ENCODE assay signal across 8 mouse cellular contexts in the genomic region with DNA sequence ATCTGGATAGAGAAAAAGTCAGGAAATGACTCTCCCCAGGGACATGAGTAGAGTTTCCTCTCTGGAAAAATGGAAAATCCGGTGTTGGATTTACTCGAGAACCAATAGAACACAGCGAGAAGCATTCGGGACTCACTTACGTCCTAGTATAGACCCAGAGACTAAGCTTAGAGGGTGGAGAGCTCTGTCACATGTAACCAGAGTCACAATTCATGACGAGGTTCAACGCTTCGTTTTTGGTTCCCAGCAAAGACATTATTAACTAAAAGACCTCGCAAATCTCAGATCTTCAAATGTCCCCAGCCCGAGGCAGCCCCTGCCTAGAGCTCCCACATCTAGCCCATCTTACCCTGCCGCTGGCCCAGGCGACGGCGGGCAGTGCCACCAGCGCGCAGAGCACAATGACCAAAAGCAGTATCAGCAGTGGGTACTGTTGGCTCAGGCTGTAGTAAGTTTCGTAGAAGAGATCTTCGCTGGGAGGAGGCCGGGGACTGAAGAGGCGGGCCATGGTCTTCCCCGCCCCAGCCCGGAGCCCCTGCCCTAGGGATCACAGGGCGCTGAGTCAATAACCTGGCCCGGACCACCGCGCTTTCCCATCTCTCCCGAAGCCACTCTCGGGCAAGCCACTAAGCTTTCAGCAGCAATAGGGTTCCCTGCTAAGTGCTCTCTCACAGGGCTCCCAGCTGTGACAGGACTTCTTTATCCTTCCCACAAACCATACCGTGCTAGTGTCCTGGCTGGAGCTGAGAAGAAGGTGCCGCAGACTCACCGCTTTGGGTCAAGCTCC. TPM values are rescaled to one million over a fixed set of nuclear protein-coding genes. Genes with fewer than 3 reads are reported as not detected.
DNase-seq lines count a peak whose midpoint lies in the region; ATAC-seq lines count a peak whose summit lies in the region.

No protein-coding gene starts in this region.

- 1% methylated on average over 31 of the region's 31 CpGs for WGBS in neural tube, embryonic 11.5 days
- WGBS in embryonic facial prominence, embryonic 13.5 days = 1% methylated on average over 31 of the region's 31 CpGs
- 2% methylated on average over 31 of the region's 31 CpGs for WGBS in limb, embryonic 12.5 days
- WGBS in midbrain, embryonic 16.5 days = under 1% methylated on average over 31 of the region's 31 CpGs

- no peak for ATAC-seq in neural tube, embryonic 11.5 days (ENCODE audit: insufficient read depth, low FRiP score, low TSS enrichment)
- ATAC-seq in embryonic facial prominence, embryonic 13.5 days (ENCODE audit: insufficient number of reproducible peaks, insufficient read depth, low FRiP score, low TSS enrichment, low read depth) = 0 out of 2 replicates have a peak, but pooled peaks have one; percentile 34
- peak; percentile 34; the same call in 1 of the 2 replicates for ATAC-seq in limb, embryonic 12.5 days (ENCODE audit: insufficient number of reproducible peaks, insufficient read depth, low FRiP score, low TSS enrichment, low read depth)
- no peak for ATAC-seq in midbrain, embryonic 16.5 days
- no peak for ATAC-seq in erythroid progenitor cell, adult 5-6 weeks (replicated peaks; ENCODE audit: low FRiP score, poor library complexity, severe bottlenecking)

- no peaks in the 10 kb centered on the region for H3K36me3 ChIP-seq in neural tube, embryonic 11.5 days (ENCODE audit: control insufficient read depth, insufficient read depth, low read length)
- peaks cover 18% of the 10 kb centered on the region for H3K36me3 ChIP-seq in embryonic facial prominence, embryonic 13.5 days
- H3K36me3 ChIP-seq in limb, embryonic 12.5 days = peaks cover 11% of the 10 kb centered on the region
- no peaks in the 10 kb centered on the region for H3K36me3 ChIP-seq in midbrain, embryonic 16.5 days (ENCODE audit: control insufficient read depth, insufficient read depth, low read length)

- no peaks in the 10 kb centered on the region for H3K9me3 ChIP-seq in neural tube, embryonic 11.5 days (ENCODE audit: control insufficient read depth, low read length)
- no peaks in the 10 kb centered on the region for H3K9me3 ChIP-seq in embryonic facial prominence, embryonic 13.5 days
- H3K9me3 ChIP-seq in limb, embryonic 12.5 days = no peaks in the 10 kb centered on the region
- no peaks in the 10 kb centered on the region for H3K9me3 ChIP-seq in midbrain, embryonic 16.5 days (replicated peaks; ENCODE audit: control insufficient read depth, low read length, poor library complexity, severe bottlenecking)

- peak overlapping the region; percentile 37 for H3K9ac ChIP-seq in neural tube, embryonic 11.5 days (ENCODE audit: low read length)
- peak overlapping the region; percentile 75 for H3K9ac ChIP-seq in embryonic facial prominence, embryonic 13.5 days
- peak overlapping the region; percentile 65 for H3K9ac ChIP-seq in limb, embryonic 12.5 days (replicated peaks)
- H3K9ac ChIP-seq in midbrain, embryonic 16.5 days (ENCODE audit: low read depth, low read length) = no peak overlapping the region

- H3K27me3 ChIP-seq in neural tube, embryonic 11.5 days (ENCODE audit: control insufficient read depth, insufficient read depth, low read length) = peaks cover 59% of the 10 kb centered on the region
- peaks cover 56% of the 10 kb centered on the region for H3K27me3 ChIP-seq in embryonic facial prominence, embryonic 13.5 days
- peaks cover 62% of the 10 kb centered on the region for H3K27me3 ChIP-seq in limb, embryonic 12.5 days
- peaks cover 61% of the 10 kb centered on the region for H3K27me3 ChIP-seq in midbrain, embryonic 16.5 days (ENCODE audit: control insufficient read depth, insufficient read depth, low read depth, low read length)

- H3K4me3 ChIP-seq in neural tube, embryonic 11.5 days (ENCODE audit: low read depth, low read length) = peak overlapping the region; percentile 34
- H3K4me3 ChIP-seq in embryonic facial prominence, embryonic 13.5 days = peak overlapping the region; percentile 55
- H3K4me3 ChIP-seq in limb, embryonic 12.5 days (replicated peaks) = peak overlapping the region; percentile 54
- H3K4me3 ChIP-seq in midbrain, embryonic 16.5 days (ENCODE audit: low read depth, low read length) = peak overlapping the region; percentile 14

- DNase-seq in neural tube, embryonic 11.5 days (ENCODE audit: low spot score) = peak; percentile 35
- DNase-seq in neural tube, embryonic 10.5 days (ENCODE audit: extremely low spot score, low spot score) = no peak
- DNase-seq in heart, postnatal 10 days = peak; percentile 70 to 76
- no peak for DNase-seq in cerebellum, adult 11-12 months

- intact Hi-C loops in heart, postnatal 10 days (cut with DNase I) = loop anchor here (2.0 to 10.0 kb wide), 2 partner anchors 39 to 791 kb away; partner anchors contain the start of genes Cenpj, Nfatc4 and Parp4

- no peak overlapping the region for H3K27ac ChIP-seq in neural tube, embryonic 11.5 days (ENCODE audit: low read depth, low read length)
- peak overlapping the region; percentile 89 for H3K27ac ChIP-seq in embryonic facial prominence, embryonic 13.5 days
- H3K27ac ChIP-seq in limb, embryonic 12.5 days = peak overlapping the region; percentile 79
- no peak overlapping the region for H3K27ac ChIP-seq in midbrain, embryonic 16.5 days (ENCODE audit: low read length)

- H3K4me1 ChIP-seq in neural tube, embryonic 11.5 days (ENCODE audit: control insufficient read depth, insufficient read depth, low read length) = peaks cover 5% of the 10 kb centered on the region; the same call in 1 of the 2 replicates
- peaks cover 40% of the 10 kb centered on the region for H3K4me1 ChIP-seq in embryonic facial prominence, embryonic 13.5 days
- H3K4me1 ChIP-seq in limb, embryonic 12.5 days (replicated peaks) = peaks cover 31% of the 10 kb centered on the region
- H3K4me1 ChIP-seq in midbrain, embryonic 16.5 days (ENCODE audit: control insufficient read depth, insufficient read depth, low read length) = peaks cover 5% of the 10 kb centered on the region; the same call in 1 of the 2 replicates

- peak overlapping the region; percentile 39 for H3K4me2 ChIP-seq in neural tube, embryonic 11.5 days (ENCODE audit: low read depth)
- peak overlapping the region; percentile 87 for H3K4me2 ChIP-seq in embryonic facial prominence, embryonic 13.5 days
- H3K4me2 ChIP-seq in limb, embryonic 12.5 days = peak overlapping the region; percentile 78
- peak overlapping the region; percentile 25 for H3K4me2 ChIP-seq in midbrain, embryonic 16.5 days (ENCODE audit: low read length)

RNA-seq across cellular contexts. Expression of gene Adcy4, which starts 0.5 kb away (rescaled TPM):
- 8.9 and 9.0 TPM in 2 replicates for polyA plus RNA-seq in neural tube, embryonic 11.5 days (2014; fragmentation: Nextera tagmentation; extraction: Ambion mirVana)
- polyA plus RNA-seq in embryonic facial prominence, embryonic 13.5 days (2015; fragmentation: Nextera tagmentation; extraction: Ambion mirVana) = 20.2 and 21.6 TPM in 2 replicates
- 10 to 100 TPM; 21.1 to 21.9 TPM for total RNA-seq in heart, postnatal 10 days (2021)
- polyA plus RNA-seq in limb, embryonic 12.5 days (2016; fragmentation: Nextera tagmentation; extraction: Ambion mirVana) = 17.7 and 19.9 TPM in 2 replicates
- 4.0 and 5.0 TPM in 2 replicates for polyA plus RNA-seq in midbrain, embryonic 16.5 days (2015; fragmentation: Nextera tagmentation; extraction: Ambion mirVana)
- total RNA-seq in erythroid progenitor cell, adult 5-6 weeks (2015; ENCODE audit: low replicate concordance) = not detected in 2 replicates
- not detected in 2 replicates for total RNA-seq in erythroid progenitor cell, adult 5-6 weeks (2017; ENCODE audit: low replicate concordance)

RNA-seq across cellular contexts. Expression of gene Ripk3, which starts 5.3 kb away (rescaled TPM):
- polyA plus RNA-seq in neural tube, embryonic 11.5 days (2014; fragmentation: Nextera tagmentation; extraction: Ambion mirVana) = 14.2 and 16.6 TPM in 2 replicates
- 41.1 and 44.4 TPM in 2 replicates for polyA plus RNA-seq in embryonic facial prominence, embryonic 13.5 days (2015; fragmentation: Nextera tagmentation; extraction: Ambion mirVana)
- 1 to 10 TPM; 6.6 to 9.7 TPM for total RNA-seq in heart, postnatal 10 days (2021)
- polyA plus RNA-seq in limb, embryonic 12.5 days (2016; fragmentation: Nextera tagmentation; extraction: Ambion mirVana) = 25.2 and 36.4 TPM in 2 replicates
- 1.6 and 1.7 TPM in 2 replicates for polyA plus RNA-seq in midbrain, embryonic 16.5 days (2015; fragmentation: Nextera tagmentation; extraction: Ambion mirVana)
- 18.4 and 28.1 TPM in 2 replicates for total RNA-seq in erythroid progenitor cell, adult 5-6 weeks (2015; ENCODE audit: low replicate concordance)
- 2.3 and 33.1 TPM in 2 replicates for total RNA-seq in erythroid progenitor cell, adult 5-6 weeks (2017; ENCODE audit: low replicate concordance)

RNA-seq across cellular contexts. Expression of gene Ltb4r1, which starts 17.6 kb away (rescaled TPM):
- 0.18 and 0.27 TPM in 2 replicates for polyA plus RNA-seq in neural tube, embryonic 11.5 days (2014; fragmentation: Nextera tagmentation; extraction: Ambion mirVana)
- 0.58 and 1.1 TPM in 2 replicates for polyA plus RNA-seq in embryonic facial prominence, embryonic 13.5 days (2015; fragmentation: Nextera tagmentation; extraction: Ambion mirVana)
- total RNA-seq in heart, postnatal 10 days (2021) = under 1 TPM; 0.67 to 0.74 TPM
- polyA plus RNA-seq in limb, embryonic 12.5 days (2016; fragmentation: Nextera tagmentation; extraction: Ambion mirVana) = 0.26 and 0.68 TPM in 2 replicates
- polyA plus RNA-seq in midbrain, embryonic 16.5 days (2015; fragmentation: Nextera tagmentation; extraction: Ambion mirVana) = 0.50 and 0.60 TPM in 2 replicates
- total RNA-seq in erythroid progenitor cell, adult 5-6 weeks (2015; ENCODE audit: low replicate concordance) = 8.8 and 11.9 TPM in 2 replicates
- total RNA-seq in erythroid progenitor cell, adult 5-6 weeks (2017; ENCODE audit: low replicate concordance) = 2.8 and 8.9 TPM in 2 replicates

RNA-seq across cellular contexts. Expression of gene Ltb4r2, which starts 22.1 kb away (rescaled TPM):
- polyA plus RNA-seq in neural tube, embryonic 11.5 days (2014; fragmentation: Nextera tagmentation; extraction: Ambion mirVana) = 0.20 and 0.52 TPM in 2 replicates
- 0.51 and 0.56 TPM in 2 replicates for polyA plus RNA-seq in embryonic facial prominence, embryonic 13.5 days (2015; fragmentation: Nextera tagmentation; extraction: Ambion mirVana)
- under 1 TPM in 1 of 2 experiments, not detected in 1; 0.10 TPM for total RNA-seq in heart, postnatal 10 days (2021)
- polyA plus RNA-seq in limb, embryonic 12.5 days (2016; fragmentation: Nextera tagmentation; extraction: Ambion mirVana) = 0.58 and 0.73 TPM in 2 replicates
- polyA plus RNA-seq in midbrain, embryonic 16.5 days (2015; fragmentation: Nextera tagmentation; extraction: Ambion mirVana) = 0.51 and 0.59 TPM in 2 replicates
- not detected in 2 replicates for total RNA-seq in erythroid progenitor cell, adult 5-6 weeks (2015; ENCODE audit: low replicate concordance)
- total RNA-seq in erythroid progenitor cell, adult 5-6 weeks (2017; ENCODE audit: low replicate concordance) = not detected in 2 replicates

RNA-seq across cellular contexts. Expression of gene Cideb, which starts 25.1 kb away (rescaled TPM):
- 0.32 TPM in 1 of 2 replicates, not detected in the other for polyA plus RNA-seq in neural tube, embryonic 11.5 days (2014; fragmentation: Nextera tagmentation; extraction: Ambion mirVana)
- 0.18 and 1.2 TPM in 2 replicates for polyA plus RNA-seq in embryonic facial prominence, embryonic 13.5 days (2015; fragmentation: Nextera tagmentation; extraction: Ambion mirVana)
- 1 to 10 TPM; 1.1 to 1.2 TPM for total RNA-seq in heart, postnatal 10 days (2021)
- 0.60 TPM in 1 of 2 replicates, not detected in the other for polyA plus RNA-seq in limb, embryonic 12.5 days (2016; fragmentation: Nextera tagmentation; extraction: Ambion mirVana)
- 0.21 and 0.26 TPM in 2 replicates for polyA plus RNA-seq in midbrain, embryonic 16.5 days (2015; fragmentation: Nextera tagmentation; extraction: Ambion mirVana)
- total RNA-seq in erythroid progenitor cell, adult 5-6 weeks (2015; ENCODE audit: low replicate concordance) = not detected in 2 replicates
- total RNA-seq in erythroid progenitor cell, adult 5-6 weeks (2017; ENCODE audit: low replicate concordance) = not detected in 2 replicates

Comparison
In these comparisons a context has a peak if more than half of its experiments do, and no peak if none do; other contexts are left out.
1. DNase-seq: peak in neural tube, embryonic 11.5 days (single experiment) and heart, postnatal 10 days (2 of 2); none in neural tube, embryonic 10.5 days (single experiment) and cerebellum, adult 11-12 months (single experiment).
2. ATAC-seq: peak in embryonic facial prominence, embryonic 13.5 days (single experiment) and limb, embryonic 12.5 days (single experiment); none in neural tube, embryonic 11.5 days (single experiment), midbrain, embryonic 16.5 days (single experiment) and erythroid progenitor cell, adult 5-6 weeks (single experiment).
3. H3K27ac ChIP-seq: peak in embryonic facial prominence, embryonic 13.5 days (single experiment) and limb, embryonic 12.5 days (single experiment); none in neural tube, embryonic 11.5 days (single experiment) and midbrain, embryonic 16.5 days (single experiment).
4. H3K4me2 ChIP-seq: peak in every context shown above with its lines; median percentile 87 in embryonic facial prominence, embryonic 13.5 days; 78 in limb, embryonic 12.5 days; 39 in neural tube, embryonic 11.5 days; 25 in midbrain, embryonic 16.5 days.
5. Peak in every context shown above with its lines, with median percentiles within 50 percentile points of each other: H3K4me3 ChIP-seq.